Comparison of ENCODE assay signal across 2 mouse cellular contexts in genomic region chr11:95607286-95607685, GRCm38 (mm10). TPM values are rescaled to one million over a fixed set of nuclear protein-coding genes. Genes with fewer than 3 reads are reported as not detected.
"Had no signal": no experiment of that assay in that cellular context is flagged by ENCODE, and none has a peak within 500 bp of the region (broad histone marks: within the 10 kb centered on the region; RNA-seq: fewer than 3 reads in every experiment).

No protein-coding gene starts in this region.

RNA-seq across cellular contexts. Expression of gene Ngfr, which starts 19.8 kb away (rescaled TPM):
- total RNA-seq: megakaryocyte progenitor cell, adult 5-6 weeks; megakaryocyte-erythroid progenitor cell, adult 5-6 weeks had no signal
